Mouse (Mus musculus): ENCODE results near the gene Abi3. TPM values are rescaled to one million over a fixed set of nuclear protein-coding genes. Genes with fewer than 3 reads are reported as not detected.

Abi3 gene
- polyA plus RNA-seq, 1 experiment from 2014 or later, result 10.3 TPM

DNA sequence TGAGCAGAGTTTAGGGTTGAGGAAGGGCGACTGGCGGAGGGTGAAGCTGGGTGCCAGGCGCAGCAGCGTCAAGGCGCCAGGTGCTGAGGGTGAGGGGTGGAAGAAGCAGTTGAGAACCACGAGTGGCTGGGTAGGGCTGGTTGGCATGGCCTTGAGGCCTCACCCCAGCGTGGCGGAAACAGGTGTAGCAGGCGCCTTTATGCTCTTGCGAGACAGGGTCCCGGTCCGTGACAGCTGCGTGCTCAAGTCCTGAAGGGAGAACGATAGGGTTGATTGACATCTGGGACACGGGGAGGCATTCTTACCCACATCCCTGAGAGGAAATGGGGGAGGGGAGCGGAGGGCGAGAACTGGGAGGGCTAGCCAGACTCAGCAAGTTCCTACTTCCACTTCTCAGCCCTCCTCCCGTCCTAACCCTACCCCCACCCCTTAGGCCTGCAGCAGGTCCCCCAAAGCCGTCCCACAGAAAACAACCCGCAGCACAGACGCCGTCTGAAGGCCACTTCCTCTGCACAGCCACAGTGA lies 8.1 kb downstream of the Abi3 start:
- Histone ChIP-seq H3K27ac (ENCODE audit: low read length) (no peak overlapping the region), H3K4me3 (ENCODE audit: low read length) (peak overlapping the region; percentile 1; the same call in 1 of the 2 replicates), H3K9ac (ENCODE audit: low read depth, low read length) (no peak overlapping the region), H3K4me1 (ENCODE audit: control insufficient read depth, insufficient read depth, low read length) (peaks cover 53% of the 10 kb centered on the region), H3K9me3 (ENCODE audit: control insufficient read depth, low read length) (no peaks in the 10 kb centered on the region), H3K36me3 (ENCODE audit: control insufficient read depth, insufficient read depth, low read length) (no peaks in the 10 kb centered on the region), H3K27me3 (replicated peaks; ENCODE audit: control insufficient read depth, insufficient read depth, low read length) (peaks cover 50% of the 10 kb centered on the region), H3K4me2 (ENCODE audit: low read depth, low read length) (peak overlapping the region; percentile 34)
- ATAC-seq, result peak; percentile 10; the same call in 1 of the 2 replicates
- 11% methylated on average over 19 of the region's 22 CpGs for WGBS

DNA sequence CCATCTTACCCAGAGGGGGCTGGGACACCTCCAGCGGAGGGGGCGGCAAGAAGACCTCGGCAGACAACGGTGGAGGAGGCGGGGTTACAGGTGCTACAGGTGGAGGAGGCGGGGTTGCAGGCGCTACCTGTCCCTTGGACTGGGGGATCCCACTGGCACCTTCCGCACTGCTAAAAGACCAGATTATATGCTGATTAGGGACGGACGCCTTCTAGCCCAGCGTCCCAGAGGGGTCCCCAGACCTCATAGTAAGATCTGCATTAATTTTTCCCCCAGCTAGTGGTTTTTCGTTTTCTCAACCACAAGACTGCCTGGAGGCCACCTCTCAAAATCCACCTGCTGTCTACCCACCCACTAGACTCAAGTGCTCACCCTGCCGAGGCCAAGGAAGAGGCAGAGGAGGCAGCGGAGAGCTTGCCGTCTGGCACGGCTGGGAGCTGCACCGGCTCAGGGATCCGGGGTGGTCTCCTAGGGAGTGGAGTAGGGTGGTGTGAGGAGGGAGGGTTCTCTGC lies 8.6 kb downstream of the Abi3 start:
- H3K27ac ChIP-seq (ENCODE audit: low read length), result no peak overlapping the region
- H3K4me3 ChIP-seq (ENCODE audit: low read length), result peak overlapping the region; percentile 1; the same call in 1 of the 2 replicates
- no peak overlapping the region for H3K9ac ChIP-seq (ENCODE audit: low read depth, low read length)
- peaks cover 53% of the 10 kb centered on the region for H3K4me1 ChIP-seq (ENCODE audit: control insufficient read depth, insufficient read depth, low read length)
- no peaks in the 10 kb centered on the region for H3K36me3 ChIP-seq (ENCODE audit: control insufficient read depth, insufficient read depth, low read length)
- H3K27me3 ChIP-seq (replicated peaks; ENCODE audit: control insufficient read depth, insufficient read depth, low read length), result peaks cover 55% of the 10 kb centered on the region
- no peak for ATAC-seq
- H3K4me2 ChIP-seq (ENCODE audit: low read depth, low read length), result peak overlapping the region; percentile 34
- H3K9me3 ChIP-seq (ENCODE audit: control insufficient read depth, low read length), result no peaks in the 10 kb centered on the region
- 17% methylated on average over 18 of the region's 18 CpGs for WGBS

DNA sequence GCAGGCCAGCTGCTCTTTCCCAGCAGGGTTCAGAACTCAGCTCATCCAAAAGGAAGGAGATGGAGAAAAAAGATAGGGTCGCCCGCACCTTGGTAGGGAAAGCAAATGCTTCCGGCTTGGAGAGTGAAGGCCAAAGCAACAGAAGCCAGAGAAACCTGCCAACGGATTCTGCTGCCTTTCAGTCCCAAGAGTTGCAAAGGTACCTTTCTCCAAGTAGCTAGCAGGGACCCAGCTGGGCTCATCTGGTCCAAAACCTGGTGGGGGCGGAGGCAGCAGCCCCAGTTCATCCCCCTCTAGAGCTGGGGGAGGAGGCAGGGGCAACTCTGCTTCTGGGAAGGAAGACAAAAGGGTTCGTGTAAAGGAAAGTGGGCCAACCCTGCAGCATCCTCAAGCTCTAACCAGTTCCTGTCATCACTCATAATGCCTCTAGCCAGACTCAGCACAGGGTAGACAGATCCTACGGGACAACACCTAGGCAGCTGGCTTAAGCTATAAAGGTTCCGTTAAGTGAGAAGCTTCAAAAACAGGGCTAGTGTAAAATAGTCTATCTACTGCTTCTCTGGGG lies 9.2 kb downstream of the Abi3 start:
- H3K9me3 ChIP-seq (ENCODE audit: control insufficient read depth, low read length), result no peaks in the 10 kb centered on the region
- 0 out of 2 replicates have a peak overlapping the region, but pooled peaks have one; percentile 34 for H3K4me2 ChIP-seq (ENCODE audit: low read depth, low read length)
- peaks cover 53% of the 10 kb centered on the region for H3K4me1 ChIP-seq (ENCODE audit: control insufficient read depth, insufficient read depth, low read length)
- no peaks in the 10 kb centered on the region for H3K36me3 ChIP-seq (ENCODE audit: control insufficient read depth, insufficient read depth, low read length)
- H3K27me3 ChIP-seq (replicated peaks; ENCODE audit: control insufficient read depth, insufficient read depth, low read length), result peaks cover 59% of the 10 kb centered on the region
- WGBS, result 34% methylated on average over 8 of the region's 8 CpGs
- no peak overlapping the region for H3K27ac ChIP-seq (ENCODE audit: low read length)
- no peak overlapping the region for H3K4me3 ChIP-seq (ENCODE audit: low read length)
- H3K9ac ChIP-seq (ENCODE audit: low read depth, low read length), result no peak overlapping the region
- ATAC-seq, result no peak

DNA sequence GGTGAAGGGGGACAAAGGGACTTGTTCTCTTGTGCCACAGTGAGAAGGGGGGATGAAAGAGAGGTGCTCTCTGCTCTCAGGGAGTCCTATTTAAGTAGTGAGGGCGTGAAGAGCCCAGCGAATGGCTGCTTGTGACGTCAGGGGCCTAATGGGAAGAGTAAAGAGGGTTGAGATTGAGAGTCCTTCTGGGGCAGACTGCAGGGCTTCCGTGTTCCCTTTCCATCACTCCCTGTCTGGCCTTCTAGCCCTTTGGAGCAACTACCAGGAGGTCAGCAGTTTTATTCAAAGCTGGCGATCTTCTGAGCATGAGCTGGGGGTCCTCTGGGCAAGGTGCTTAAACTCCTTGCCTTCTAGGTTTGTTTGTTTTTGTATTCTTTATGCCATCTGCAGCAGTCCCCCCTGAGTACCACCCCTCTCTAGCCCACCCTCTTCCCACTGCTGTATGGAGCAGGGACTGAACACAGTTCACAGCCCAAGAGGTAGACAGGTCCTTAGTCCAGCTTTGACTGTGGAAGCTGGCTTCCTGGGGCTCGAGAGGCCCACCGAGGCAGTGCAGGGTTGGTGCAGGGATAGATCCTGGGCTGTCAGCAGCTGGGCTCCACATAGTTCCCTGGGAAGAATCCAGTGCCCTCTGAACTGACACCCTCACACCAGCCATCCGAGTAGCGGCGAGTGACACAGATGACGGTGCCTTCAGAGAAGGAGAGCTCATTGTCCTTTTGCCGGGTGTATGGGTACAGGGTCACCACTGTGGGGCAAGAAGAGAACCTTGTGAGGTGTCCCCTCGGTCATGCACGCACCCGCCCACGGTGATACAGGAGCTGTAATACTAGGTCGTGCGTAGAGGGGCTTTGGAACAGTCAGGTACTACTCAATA lies 9.9 kb downstream of the Abi3 start:
- no peak for ATAC-seq
- peaks cover 61% of the 10 kb centered on the region for H3K27me3 ChIP-seq (replicated peaks; ENCODE audit: control insufficient read depth, insufficient read depth, low read length)
- H3K4me1 ChIP-seq (ENCODE audit: control insufficient read depth, insufficient read depth, low read length), result peaks cover 50% of the 10 kb centered on the region
- no peak overlapping the region for H3K4me3 ChIP-seq (ENCODE audit: low read length)
- H3K36me3 ChIP-seq (ENCODE audit: control insufficient read depth, insufficient read depth, low read length), result no peaks in the 10 kb centered on the region
- WGBS, result 59% methylated on average over 18 of the region's 18 CpGs
- no peaks in the 10 kb centered on the region for H3K9me3 ChIP-seq (ENCODE audit: control insufficient read depth, low read length)
- no peak overlapping the region for H3K9ac ChIP-seq (ENCODE audit: low read depth, low read length)
- H3K4me2 ChIP-seq (ENCODE audit: low read depth, low read length), result no peak overlapping the region
- no peak overlapping the region for H3K27ac ChIP-seq (ENCODE audit: low read length)

DNA sequence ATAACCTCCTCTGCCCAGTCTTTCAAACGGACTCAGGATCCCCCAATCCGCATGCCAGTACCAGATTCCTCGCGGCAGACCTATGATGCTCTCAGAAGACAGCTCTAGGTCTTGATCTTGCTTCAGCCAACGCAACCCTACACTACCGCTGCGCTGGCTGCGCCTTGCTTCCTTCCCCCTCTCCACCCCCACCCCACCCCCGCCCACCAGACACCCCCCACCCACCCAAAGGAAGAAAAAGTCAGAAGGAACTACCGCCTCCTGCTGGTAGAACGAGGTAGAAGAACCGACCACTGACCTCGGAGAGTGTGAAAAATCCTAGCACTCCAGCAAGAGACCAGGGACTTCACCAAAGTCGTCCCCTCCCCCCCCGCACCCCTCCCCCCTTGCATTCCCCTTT lies 10.6 kb downstream of the Abi3 start:
- H3K9me3 ChIP-seq (ENCODE audit: control insufficient read depth, low read length), result no peaks in the 10 kb centered on the region
- peak overlapping the region; percentile 39 for H3K4me3 ChIP-seq (ENCODE audit: low read length)
- H3K36me3 ChIP-seq (ENCODE audit: control insufficient read depth, insufficient read depth, low read length), result no peaks in the 10 kb centered on the region
- H3K4me1 ChIP-seq (ENCODE audit: control insufficient read depth, insufficient read depth, low read length), result peaks cover 43% of the 10 kb centered on the region
- 20% methylated on average over 14 of the region's 15 CpGs for WGBS
- H3K27ac ChIP-seq (ENCODE audit: low read length), result no peak overlapping the region
- peaks cover 61% of the 10 kb centered on the region for H3K27me3 ChIP-seq (replicated peaks; ENCODE audit: control insufficient read depth, insufficient read depth, low read length)
- no peak overlapping the region for H3K9ac ChIP-seq (ENCODE audit: low read depth, low read length)
- H3K4me2 ChIP-seq (ENCODE audit: low read depth, low read length), result peak overlapping the region; percentile 59
- no peak for ATAC-seq

DNA sequence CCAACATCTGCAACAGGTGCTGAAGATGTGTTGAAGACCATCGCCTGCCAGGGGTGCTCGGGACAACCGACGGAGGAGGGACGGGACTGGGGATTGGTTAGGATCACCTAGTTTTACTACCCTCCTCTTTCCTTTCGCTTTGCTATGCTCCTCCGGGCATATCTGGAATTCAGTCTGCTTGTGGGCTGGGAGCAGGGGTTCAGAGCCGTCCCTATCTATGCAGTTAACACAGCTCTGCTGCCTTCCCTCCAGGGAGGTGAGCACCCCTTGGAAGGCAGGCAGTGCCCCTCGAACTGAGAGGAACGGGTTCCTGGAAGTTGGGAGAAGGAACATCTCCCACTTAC lies 11.0 kb downstream of the Abi3 start:
- ATAC-seq, result no peak
- no peaks in the 10 kb centered on the region for H3K9me3 ChIP-seq (ENCODE audit: control insufficient read depth, low read length)
- peaks cover 39% of the 10 kb centered on the region for H3K4me1 ChIP-seq (ENCODE audit: control insufficient read depth, insufficient read depth, low read length)
- no peak overlapping the region for H3K27ac ChIP-seq (ENCODE audit: low read length)
- H3K9ac ChIP-seq (ENCODE audit: low read depth, low read length), result peak overlapping the region; percentile 12
- WGBS, result 11% methylated on average over 10 of the region's 10 CpGs
- peak overlapping the region; percentile 59 for H3K4me2 ChIP-seq (ENCODE audit: low read depth, low read length)
- no peaks in the 10 kb centered on the region for H3K36me3 ChIP-seq (ENCODE audit: control insufficient read depth, insufficient read depth, low read length)
- H3K27me3 ChIP-seq (replicated peaks; ENCODE audit: control insufficient read depth, insufficient read depth, low read length), result peaks cover 61% of the 10 kb centered on the region
- H3K4me3 ChIP-seq (ENCODE audit: low read length), result peak overlapping the region; percentile 39

DNA sequence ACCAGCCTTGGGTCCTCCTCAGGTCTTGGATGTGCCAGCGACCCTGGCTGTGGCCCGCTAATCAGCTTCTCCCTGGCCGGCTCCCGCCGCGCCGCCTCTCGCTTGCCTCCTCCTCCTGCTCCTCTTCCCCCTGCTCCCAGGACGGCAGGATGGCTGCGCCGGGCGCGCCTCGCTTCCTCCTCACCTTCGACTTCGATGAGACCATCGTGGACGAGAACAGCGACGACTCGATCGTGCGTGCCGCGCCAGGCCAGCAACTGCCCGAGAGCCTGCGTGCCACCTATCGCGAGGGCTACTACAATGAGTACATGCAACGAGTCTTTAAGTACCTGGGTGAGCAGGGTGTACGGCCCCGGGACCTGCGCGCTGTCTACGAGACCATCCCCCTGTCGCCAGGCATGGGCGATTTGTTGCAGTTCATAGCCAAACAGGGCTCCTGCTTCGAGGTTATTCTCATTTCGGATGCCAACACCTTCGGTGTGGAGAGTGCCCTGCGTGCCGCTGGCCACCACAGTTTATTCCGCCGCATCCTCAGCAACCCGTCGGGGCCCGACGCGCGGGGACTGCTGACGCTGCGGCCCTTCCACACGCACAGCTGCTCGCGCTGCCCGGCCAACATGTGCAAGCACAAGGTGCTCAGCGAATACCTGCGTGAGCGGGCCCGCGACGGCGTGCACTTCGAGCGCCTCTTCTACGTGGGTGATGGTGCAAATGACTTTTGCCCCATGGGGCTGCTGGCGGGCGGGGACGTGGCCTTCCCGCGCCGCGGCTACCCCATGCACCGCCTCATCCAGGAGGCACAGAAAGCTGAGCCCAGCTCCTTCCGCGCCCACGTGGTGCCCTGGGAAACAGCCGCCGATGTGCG lies 11.6 kb downstream of the Abi3 start:
- peak overlapping the region; percentile 39 for H3K4me3 ChIP-seq (ENCODE audit: low read length)
- 5% methylated on average over 80 of the region's 80 CpGs for WGBS
- H3K27ac ChIP-seq (ENCODE audit: low read length), result no peak overlapping the region
- peaks cover 61% of the 10 kb centered on the region for H3K27me3 ChIP-seq (replicated peaks; ENCODE audit: control insufficient read depth, insufficient read depth, low read length)
- peak overlapping the region; percentile 59 for H3K4me2 ChIP-seq (ENCODE audit: low read depth, low read length)
- peaks cover 34% of the 10 kb centered on the region for H3K4me1 ChIP-seq (ENCODE audit: control insufficient read depth, insufficient read depth, low read length)
- no peak for ATAC-seq
- peak overlapping the region; percentile 38 for H3K9ac ChIP-seq (ENCODE audit: low read depth, low read length)
- no peaks in the 10 kb centered on the region for H3K36me3 ChIP-seq (ENCODE audit: control insufficient read depth, insufficient read depth, low read length)
- no peaks in the 10 kb centered on the region for H3K9me3 ChIP-seq (ENCODE audit: control insufficient read depth, low read length)

DNA sequence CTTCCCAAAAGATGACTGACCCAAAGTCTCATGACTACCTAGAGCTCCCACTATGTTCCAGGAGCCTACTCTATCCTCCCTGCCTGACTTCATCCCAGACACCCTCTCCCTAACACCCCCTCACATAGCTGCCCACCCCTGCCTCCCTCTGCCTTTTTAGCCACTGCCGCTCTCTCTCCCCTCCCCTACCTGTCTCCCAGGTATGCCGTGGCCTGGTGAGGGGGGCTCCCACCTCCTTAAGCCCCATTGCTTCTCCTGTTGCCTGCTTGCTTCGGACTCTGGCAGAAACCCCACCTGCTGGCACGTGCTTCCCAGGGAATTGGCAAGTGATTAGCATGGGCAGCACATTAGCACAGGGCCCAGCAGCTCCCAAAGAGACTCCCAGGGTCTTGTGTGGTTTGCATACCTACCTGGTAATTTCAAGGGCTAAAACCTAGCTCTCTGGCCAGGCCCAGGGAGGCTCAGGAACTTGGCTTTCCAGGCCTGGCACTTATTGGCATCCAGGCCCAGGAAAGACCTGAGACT lies 12.7 kb downstream of the Abi3 start:
- no peak for ATAC-seq
- Histone ChIP-seq H3K27me3 (replicated peaks; ENCODE audit: control insufficient read depth, insufficient read depth, low read length) (peaks cover 58% of the 10 kb centered on the region), H3K27ac (ENCODE audit: low read length) (no peak overlapping the region), H3K36me3 (ENCODE audit: control insufficient read depth, insufficient read depth, low read length) (no peaks in the 10 kb centered on the region), H3K9ac (ENCODE audit: low read depth, low read length) (no peak overlapping the region), H3K9me3 (ENCODE audit: control insufficient read depth, low read length) (no peaks in the 10 kb centered on the region), H3K4me1 (ENCODE audit: control insufficient read depth, insufficient read depth, low read length) (peaks cover 25% of the 10 kb centered on the region), H3K4me3 (ENCODE audit: low read length) (no peak overlapping the region), H3K4me2 (ENCODE audit: low read depth, low read length) (no peak overlapping the region)
- WGBS, result 48% methylated on average over 4 of the region's 4 CpGs

Data from intestine, embryonic 16.5 days (tissue).